Mouse (Mus musculus): ENCODE results near the gene Kcnip3.

Gene Kcnip3

GRCm38 (mm10) chr2:127522006-127522441 is at the start of gene Kcnip3:
TSS of gene Kcnip3 (minus strand) at chr2:127522094.
- in situ Hi-C loops (cut with MboI; ENCODE audit: unreplicated experiment in 2 of 2) = loop anchor here in 1 of 2 experiments (25.0 kb wide), 2 partner anchors 915 to 1065 kb away; partner anchors contain the start of gene Spdye4c

- in situ Hi-C loops (cut with MboI; ENCODE audit: unreplicated experiment in 2 of 2) = loop anchor here (5.0 kb wide), 2 partner anchors 47 to 52 kb away; no protein-coding TSS in a partner anchor
These were observed 37.4 kb upstream of the Kcnip3 start for GRCm38 (mm10) chr2:127559070-127559966.

DNA sequence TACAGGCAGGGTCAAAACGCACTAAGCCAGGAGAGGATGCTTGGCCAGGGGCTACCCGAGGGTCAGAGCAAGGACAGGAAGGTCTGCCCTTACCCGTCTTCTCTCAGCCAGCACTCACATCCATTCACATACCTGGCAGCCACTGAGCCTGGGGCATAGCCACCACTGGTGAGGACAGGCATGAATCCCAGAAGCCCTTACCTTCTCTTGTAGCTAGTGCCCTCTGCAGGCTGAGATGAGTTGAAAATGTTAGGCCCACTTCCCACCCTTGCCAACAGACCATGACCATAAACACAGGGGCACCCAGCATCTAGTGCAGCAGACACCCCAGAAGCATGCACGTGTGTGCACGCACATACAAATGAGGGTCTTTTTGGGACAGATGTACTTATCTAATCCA is 29.2 kb upstream of the Kcnip3 start:
- in situ Hi-C loops (cut with MboI; ENCODE audit: unreplicated experiment in 2 of 2) = no loop called here

DNA sequence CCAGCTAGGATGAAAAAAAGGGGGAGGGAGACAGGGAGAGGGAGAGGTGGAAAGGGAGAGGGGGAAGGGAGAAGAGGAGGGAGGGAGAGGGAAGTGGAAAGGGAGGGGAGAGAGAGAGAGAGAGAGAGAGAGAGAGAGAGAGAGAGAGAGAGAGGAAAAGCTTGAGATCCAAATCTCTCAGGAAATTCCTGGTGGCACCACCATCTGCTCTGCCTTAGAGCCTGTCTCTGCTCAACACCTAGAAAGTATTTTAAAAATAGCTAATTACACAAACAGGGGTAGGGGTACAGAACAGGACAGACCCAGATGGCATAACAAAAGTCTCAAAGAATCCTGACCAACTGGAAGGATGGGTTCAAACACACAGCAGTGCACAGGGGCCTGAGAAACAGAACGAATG is 28.6 kb upstream of the Kcnip3 start:
- in situ Hi-C loops (cut with MboI; ENCODE audit: unreplicated experiment in 2 of 2) = no loop called here

- in situ Hi-C loops (cut with MboI; ENCODE audit: unreplicated experiment in 2 of 2) = loop anchor here in 1 of 2 experiments (10.0 kb wide), 1 partner anchor 185 kb away; the partner anchor contains the start of gene Adra2b
These were observed 27.8 kb upstream of the Kcnip3 start for GRCm38 (mm10) chr2:127549711-127550110.

DNA sequence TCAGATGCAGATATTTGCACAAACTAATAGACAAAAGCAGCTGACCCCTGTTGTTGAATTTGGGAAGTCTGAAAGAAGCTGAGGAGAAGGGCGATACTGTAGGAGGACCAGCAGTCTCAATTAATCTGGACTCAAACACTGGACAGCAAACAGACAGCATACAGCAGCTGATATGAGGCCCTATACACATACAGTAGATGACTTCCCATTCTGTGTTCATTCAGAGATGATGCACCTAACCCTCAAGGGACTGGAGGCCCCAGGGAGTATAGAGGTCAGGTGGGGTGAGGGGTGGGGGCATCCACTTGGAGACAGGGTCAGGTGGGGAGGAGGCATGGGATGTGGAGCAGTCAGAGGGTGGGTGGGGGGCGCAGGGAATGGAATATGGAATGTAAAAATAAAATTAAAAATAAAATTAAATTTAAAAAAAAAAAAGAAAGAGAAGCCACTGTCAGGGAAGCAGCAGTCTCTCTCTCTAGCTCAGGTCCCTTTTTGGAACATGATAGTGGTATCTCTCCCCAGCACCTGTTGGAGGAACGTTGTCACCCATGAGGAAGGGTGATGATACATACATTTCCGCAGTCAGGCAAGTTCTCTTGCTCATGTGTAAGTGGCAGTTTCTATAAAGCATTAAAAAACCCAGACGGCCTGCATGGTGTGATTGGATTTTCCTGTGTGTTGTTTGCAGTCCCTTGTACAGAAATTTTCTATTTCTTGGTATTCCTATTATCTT is 26.6 kb upstream of the Kcnip3 start:
- in situ Hi-C loops (cut with MboI; ENCODE audit: unreplicated experiment in 2 of 2) = loop anchor here in 1 of 2 experiments (10.0 kb wide), 1 partner anchor 184 kb away; the partner anchor contains the start of gene Adra2b

DNA sequence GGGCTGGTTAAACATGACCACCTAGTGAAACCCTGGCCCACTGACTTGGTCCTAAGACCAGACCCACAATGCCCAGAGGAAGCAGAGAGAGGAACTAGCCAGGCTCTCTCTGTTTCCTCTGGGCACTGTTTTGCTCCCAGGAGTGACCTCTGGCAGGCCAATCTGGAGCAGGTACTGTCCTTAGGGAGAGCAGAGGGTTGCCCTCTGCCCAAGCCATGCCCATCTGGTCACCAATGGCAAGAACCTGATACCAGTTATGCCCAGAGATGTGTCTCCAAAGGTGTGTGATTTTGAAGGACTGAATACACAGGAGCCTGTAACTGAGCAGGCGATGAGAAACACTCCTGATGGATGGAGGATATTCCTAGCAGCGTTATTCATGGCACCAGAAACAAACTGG is 19.8 kb upstream of the Kcnip3 start:
- in situ Hi-C loops (cut with MboI; ENCODE audit: unreplicated experiment in 2 of 2) = loop anchor here in 1 of 2 experiments (10.0 kb wide), 1 partner anchor 177 kb away; the partner anchor contains the start of gene Adra2b

DNA sequence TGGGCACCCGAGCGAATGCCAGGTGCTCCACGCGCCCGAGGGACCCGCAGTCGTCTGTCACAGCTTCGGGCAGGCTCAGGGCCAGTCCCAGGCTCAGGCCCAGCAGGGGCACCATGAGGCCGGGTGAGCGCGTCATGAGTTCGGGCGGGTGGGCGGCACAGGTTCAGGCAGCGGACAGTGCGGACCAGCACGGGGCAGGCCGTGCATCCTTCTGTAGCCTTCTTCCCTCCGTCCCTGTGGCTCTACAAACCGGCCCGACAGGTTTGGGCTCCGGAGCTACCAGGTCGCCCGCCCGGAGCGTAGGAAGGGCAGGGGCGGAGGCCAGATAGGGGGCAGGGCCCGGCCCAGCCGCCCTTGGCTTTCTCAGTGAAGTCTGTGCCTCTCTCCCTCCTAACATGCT is 19.3 kb upstream of the Kcnip3 start, which contains the start of gene Prom2:
TSS of gene Prom2 (minus strand) at position 283 of the 400 bp plus-strand sequence.
- in situ Hi-C loops (cut with MboI; ENCODE audit: unreplicated experiment in 2 of 2) = loop anchor here in 1 of 2 experiments (10.0 kb wide), 1 partner anchor 176 kb away; the partner anchor contains the start of gene Adra2b

DNA sequence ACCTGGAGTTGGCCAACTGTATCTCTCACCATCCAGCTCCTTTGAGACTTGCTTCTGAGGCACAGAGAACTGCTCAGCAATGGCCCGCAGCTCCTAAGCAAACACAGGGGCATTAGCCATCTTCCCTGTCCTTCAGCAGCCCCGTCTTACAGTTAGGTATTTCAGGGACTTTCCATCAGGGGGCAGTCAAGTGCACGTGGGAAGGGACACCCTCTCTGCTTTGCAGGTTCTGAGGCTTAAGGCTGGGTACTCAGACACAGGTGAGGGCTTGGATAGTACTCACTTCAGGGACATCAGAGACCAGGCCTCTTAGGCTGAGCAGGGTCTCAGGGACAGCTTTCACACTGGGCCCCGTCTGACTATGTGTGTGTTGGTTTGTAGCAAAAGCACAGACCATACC is 17.6 kb upstream of the Kcnip3 start:
- in situ Hi-C loops (cut with MboI; ENCODE audit: unreplicated experiment in 2 of 2) = no loop called here

DNA sequence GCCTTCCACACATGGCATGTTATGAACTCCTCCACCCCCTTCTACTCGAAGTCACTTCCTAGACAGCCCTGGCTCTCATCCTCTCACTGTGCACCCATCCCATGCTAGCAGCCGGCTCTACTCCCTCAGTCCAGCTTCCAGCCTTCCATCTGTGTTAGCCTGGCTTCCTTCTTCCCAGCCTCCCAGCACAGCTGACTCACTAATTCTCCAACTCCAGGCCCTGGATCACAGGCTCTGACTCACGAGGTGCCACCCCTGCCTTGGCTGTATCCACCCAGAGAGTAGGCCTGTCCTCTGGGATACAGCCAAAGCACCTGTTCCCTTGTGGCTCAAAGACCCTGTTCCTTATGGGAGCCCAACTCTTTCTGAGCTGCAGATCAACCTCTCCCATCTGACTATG is 15.7 kb upstream of the Kcnip3 start:
- in situ Hi-C loops (cut with MboI; ENCODE audit: unreplicated experiment in 2 of 2) = no loop called here

DNA sequence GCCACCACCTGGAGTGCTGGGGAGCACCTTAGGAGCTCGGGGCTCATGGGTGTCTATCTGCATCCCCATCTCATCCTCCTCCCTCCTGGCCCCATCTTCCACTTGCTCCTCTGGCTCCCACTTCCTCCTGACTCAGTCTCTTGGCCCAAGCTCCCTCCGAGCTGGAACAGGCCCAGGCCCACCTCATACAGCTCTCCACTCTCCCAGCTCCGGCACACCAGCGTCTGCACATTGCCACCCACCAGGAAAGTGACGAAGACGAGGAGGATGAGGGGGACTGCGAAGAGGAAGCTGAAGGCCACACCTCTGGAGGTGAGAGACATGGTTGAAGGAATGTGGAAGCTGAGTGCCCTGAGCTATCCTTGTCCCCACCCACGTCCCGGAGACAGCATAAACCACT is 13.5 kb upstream of the Kcnip3 start:
- in situ Hi-C loops (cut with MboI; ENCODE audit: unreplicated experiment in 2 of 2) = no loop called here

GRCm38 (mm10) chr2:127532379-127532778 is 10.5 kb upstream of the Kcnip3 start:
- in situ Hi-C loops (cut with MboI; ENCODE audit: unreplicated experiment in 2 of 2) = no loop called here

DNA sequence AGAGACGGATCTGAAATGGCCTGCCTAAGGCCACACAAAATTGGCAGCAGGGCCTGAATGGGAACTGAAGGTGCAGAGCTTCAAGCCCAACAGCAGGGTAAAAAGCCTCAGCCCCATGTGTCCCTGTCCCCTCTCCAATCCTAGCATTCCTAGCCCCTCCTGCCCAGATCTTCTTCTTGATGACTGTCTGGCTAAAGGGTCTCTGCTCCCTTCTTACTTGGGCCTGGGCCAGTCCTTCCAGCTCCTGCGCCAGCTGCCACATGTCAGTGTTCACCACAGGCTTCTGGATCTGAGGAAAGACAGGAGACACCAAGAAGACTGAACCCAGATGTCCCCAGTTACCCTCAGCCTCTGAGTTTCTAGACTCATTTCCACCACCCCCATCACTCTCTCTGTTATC is 9.7 kb upstream of the Kcnip3 start:
- in situ Hi-C loops (cut with MboI; ENCODE audit: unreplicated experiment in 2 of 2) = no loop called here

GRCm38 (mm10) chr2:127530418-127530817 is 8.5 kb upstream of the Kcnip3 start:
- in situ Hi-C loops (cut with MboI; ENCODE audit: unreplicated experiment in 2 of 2) = no loop called here

DNA sequence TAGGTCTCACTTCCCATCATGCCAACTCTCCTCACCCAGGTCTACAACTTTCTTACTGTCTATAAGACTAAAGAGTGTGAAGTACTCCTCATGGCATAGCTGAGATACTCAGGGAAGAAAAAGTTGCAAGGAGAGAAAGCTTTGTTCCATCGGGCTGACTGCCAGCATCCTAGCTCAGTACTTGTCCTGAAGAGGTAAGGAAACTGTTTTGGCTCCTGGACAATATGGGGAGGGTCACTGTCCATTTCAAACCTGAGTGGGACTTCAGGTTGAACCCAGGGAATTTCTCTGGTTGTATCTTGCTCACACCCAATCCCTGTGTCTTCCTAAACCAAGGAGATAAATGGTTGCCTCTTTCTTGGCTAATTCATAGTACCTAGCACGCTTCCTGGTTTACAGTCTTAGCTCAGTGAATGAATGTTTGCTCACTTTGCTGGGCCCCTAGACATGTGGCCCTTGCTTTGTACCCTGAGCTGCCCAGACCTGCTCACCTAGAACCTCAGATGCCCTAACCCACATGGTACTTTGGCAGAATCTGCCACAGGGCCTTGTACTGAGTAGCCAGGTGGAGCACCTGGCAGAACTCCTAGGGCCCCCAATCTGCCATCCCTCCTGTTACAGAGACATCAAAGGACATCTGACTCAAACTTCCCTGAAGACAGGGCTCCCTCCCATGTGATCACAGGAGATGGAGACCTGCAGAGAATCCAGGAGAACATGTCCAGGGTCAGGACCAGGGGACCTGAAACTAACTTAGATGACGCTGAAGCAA is 3.3 kb upstream of the Kcnip3 start:
- in situ Hi-C loops (cut with MboI; ENCODE audit: unreplicated experiment in 2 of 2) = no loop called here

DNA sequence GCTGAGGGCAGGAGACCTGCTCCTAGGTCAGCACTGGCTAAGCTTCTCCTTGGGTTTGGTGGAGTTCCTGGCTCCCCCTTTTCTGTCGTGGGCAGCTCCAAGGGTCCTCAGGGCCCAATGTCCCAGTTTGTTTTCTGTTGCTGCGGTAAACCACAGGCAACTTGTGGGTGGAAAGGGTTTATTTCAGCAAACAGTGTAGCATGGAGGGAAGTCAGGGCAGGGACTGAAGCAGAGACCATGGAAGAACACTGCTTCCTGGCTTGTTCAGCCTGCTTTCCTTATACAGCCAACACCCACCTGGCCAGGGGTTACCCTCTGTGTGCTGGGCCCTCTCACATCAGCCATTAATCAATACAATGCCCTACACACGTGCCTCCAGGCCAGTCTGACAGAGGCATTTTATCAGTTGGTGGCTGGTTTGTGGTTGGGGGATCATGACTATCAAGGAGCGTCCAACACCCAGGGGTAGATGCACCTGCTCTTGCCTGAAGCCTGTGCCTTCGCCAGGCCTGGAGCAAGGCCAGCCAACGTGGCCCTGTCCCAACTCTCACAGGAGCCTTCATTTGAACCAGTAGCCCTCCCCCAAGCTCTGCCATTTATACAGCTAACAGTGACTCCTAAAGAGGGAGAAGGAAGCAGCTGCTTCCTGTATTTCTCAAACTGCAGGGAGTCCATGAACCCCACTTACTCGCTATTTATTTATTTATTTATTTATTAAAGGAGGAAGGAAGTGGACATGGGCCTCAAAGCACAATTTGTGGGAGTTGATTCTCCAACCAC is 2.2 kb upstream of the Kcnip3 start:
- in situ Hi-C loops (cut with MboI; ENCODE audit: unreplicated experiment in 2 of 2) = loop anchor here in 1 of 2 experiments (25.0 kb wide), 2 partner anchors 913 to 1063 kb away; partner anchors contain the start of gene Spdye4c

DNA sequence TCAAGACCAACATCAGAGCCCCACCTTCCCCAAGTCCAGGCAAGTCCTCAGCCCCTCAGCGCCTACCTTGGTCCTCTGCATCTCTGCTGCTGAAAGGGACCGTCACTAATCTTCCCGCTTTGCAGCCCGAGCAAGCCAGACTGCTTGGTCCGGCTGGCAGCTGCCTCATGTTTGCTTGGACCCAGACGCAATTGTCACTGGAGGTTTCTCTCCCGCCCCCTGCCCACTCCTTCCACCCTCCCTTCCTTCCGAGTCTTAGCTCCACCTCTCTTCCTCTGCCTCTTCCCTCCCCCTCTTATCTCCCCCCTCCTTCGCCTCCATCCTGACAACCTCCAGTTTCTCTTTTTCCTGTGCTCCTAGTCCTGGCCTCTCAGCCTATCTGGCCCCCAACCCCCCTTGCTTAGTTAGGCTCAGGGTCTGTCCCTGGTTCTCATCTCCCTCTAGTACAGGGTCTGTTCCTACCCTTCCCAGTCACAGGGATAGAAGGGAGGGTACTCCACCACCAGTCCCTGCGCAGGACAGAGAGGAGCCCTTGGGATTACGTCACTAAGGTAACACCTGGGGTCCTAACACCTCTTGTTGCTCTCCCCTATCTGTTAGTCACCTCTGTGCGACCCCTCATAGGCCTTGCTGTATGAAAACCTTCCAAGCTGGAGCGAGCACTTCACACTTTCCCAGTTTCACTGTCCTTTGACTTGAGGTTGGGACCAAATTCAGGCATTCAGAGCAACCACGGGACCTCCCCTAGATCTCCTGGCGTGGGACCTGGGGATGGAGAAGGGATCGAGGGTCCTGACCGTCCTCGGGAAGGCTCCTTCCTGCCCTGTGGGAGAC is 505 bp downstream of the Kcnip3 start:
- in situ Hi-C loops (cut with MboI; ENCODE audit: unreplicated experiment in 2 of 2) = loop anchor here in 1 of 2 experiments (25.0 kb wide), 2 partner anchors 916 to 1066 kb away; partner anchors contain the start of gene Spdye4c

GRCm38 (mm10) chr2:127520123-127520522 is 1.8 kb downstream of the Kcnip3 start:
- in situ Hi-C loops (cut with MboI; ENCODE audit: unreplicated experiment in 2 of 2) = loop anchor here in 1 of 2 experiments (25.0 kb wide), 2 partner anchors 917 to 1067 kb away; partner anchors contain the start of gene Spdye4c

Data from v-Abl transformed pro-B cells (cell line).